Mouse (Mus musculus) adrenal gland, adult 8-10 months (tissue): Measurements from ENCODE around the gene Saxo1. TPM values are rescaled to one million over a fixed set of nuclear protein-coding genes. Genes with fewer than 3 reads are reported as not detected.
A peak's percentile ranks its signal among the peaks of the same experiment; 100 is the strongest.

Source experiments
- DNase-seq: peaks from one replicate; pipeline ENCODE4 v3.0.0; 2022
- total RNA-seq, 4 experiments: library from RNA; stranded (reverse); gene quantifications; 2 replicates each; pipeline ENCODE4 v1.2.4; 2022

Saxo1 gene
- not detected for total RNA-seq

- no peak for DNase-seq
Measured at GRCm38 (mm10) chr4:86558228-86558627, at the start of gene Saxo1. Saxo1 (minus strand) TSS chr4:86558328.

DNA sequence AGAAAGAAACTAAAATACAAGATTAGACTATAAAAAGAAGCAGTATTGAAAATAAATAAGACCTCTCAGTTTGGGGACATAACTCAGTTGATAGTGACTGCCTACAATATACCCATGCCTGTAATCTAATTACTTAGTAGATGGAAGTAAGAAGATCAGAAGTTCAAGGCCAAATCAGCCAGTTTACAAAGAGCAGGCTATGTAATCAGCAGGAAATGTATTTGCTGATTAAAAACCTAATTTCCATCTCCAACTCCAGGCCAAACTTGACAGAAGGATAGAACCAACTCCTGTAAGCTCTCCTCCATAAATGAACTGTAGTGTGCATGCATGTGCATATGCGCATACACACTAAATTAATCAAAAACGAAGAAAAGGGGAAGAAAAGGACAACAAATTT is 33.2 kb upstream of the Saxo1 start:
- no peak for DNase-seq

DNA sequence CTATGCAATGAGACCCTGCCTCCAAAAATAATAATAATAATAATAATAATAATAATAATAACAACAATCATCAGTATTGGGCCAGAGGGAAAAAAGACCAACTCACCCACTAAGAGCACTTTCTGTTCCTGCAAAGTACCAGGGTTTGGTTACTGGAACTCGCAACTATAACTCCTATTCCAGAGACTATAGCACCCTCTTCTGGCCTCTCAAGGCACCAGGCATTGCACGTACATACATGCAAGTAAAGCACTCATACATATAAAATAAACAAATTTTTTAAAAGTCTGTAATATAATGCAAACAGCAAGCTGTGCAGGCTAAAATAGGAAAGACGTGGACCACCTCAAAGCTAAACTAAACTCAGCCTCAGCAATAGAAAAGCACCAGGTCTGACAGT is 30.1 kb upstream of the Saxo1 start:
- DNase-seq: no peak

- DNase-seq: no peak
Measured at GRCm38 (mm10) chr4:86580591-86580990, 22.5 kb upstream of the Saxo1 start.

DNA sequence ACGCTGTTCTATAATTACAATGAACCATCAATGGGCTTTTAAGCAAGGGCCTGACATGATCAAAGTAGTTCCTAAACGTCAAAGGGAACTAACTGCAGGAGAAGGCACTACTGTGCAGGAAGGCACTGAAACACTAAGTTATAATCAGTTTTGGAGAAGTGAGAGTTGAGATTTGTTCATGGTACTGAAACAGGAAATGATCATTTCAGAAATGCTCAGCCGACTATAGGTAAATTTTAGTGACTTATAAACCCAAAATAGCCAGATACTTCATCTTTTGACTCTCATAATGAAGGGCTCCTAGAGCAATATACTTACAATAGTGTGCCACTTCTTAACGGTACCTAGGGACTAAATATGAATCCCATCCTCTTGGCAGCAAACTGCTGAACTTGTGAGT is 21.9 kb upstream of the Saxo1 start:
- no peak for DNase-seq

GRCm38 (mm10) chr4:86576630-86577225 is 18.6 kb upstream of the Saxo1 start:
- DNase-seq: no peak

GRCm38 (mm10) chr4:86576120-86576541 is 18.0 kb upstream of the Saxo1 start:
- DNase-seq: no peak

DNA sequence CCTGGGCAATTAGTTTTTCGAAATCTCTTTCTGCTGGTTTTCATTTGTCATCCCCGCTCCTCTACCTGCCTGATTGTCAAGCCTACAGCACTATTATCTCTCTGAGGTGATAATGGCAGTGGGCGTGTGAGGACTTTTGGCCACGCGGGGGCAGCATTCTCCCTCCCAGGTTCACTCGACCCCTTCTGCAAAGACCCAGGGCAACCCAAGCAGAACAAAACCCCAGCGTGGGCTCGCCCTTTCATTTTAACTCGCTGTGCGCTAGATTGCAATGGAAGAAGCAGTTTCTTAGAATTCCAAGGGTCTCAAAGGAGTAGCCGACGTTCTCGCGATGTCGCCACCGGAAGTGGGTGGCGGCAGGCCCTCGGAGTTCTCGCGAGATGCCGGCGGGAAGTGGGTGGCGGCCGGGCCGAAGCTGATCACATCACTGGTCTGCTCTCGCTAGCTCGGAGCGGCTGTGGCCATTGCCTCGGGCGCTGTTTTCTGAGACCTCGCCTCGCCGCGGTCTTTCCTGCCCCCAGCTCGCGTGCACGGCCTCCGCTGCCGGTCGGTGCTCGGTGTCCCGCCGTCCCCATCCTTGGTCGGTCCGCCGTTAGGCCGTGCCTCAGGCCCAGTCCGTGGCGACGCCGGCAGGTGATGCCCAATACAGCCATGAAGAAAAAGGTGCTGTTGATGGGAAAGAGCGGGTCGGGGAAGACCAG is 17.3 kb upstream of the Saxo1 start, which contains the start of gene Rraga:
Gene Rraga (plus strand): TSS at position 386 of the 701 bp plus-strand sequence.
- peak; percentile 92 for DNase-seq

DNA sequence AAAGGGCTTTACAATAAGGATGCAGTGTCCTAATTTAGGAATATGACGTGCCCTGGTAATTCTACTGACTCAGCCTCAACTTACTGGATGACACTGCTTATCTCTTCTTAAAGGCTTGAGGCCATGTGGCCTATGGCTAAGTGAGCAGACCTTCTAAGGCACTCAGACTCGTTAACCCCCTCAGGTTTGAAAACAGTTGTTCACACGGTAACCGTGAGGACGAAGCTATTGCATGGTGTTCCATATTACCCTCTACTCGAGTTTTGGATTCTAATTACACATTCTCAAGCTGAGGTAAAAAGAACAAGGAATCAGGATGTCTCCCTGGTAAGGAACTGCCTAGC is 16.8 kb upstream of the Saxo1 start:
- DNase-seq: no peak

- DNase-seq: no peak
Measured at GRCm38 (mm10) chr4:86561061-86561460, 2.9 kb upstream of the Saxo1 start.

DNA sequence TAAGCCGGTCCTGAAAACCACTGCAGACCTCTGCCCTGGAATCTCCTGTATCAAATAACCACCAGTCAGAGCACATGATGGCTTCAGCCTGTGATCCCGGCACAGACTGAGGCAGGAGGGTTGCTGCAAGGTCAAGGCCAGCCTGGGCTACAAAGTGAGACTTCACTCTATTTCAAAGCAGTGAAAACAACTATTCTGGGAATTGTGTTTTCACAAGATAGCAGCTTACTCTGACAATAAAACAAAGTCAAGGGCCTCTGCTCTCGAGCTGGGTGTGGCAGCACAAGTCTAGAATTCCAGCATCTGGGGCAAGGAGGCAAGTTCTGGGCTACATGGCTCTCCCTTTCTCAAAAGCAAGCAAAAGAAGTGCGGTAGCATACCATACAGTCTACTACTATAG is 878 bp upstream of the Saxo1 start:
- DNase-seq: no peak

DNA sequence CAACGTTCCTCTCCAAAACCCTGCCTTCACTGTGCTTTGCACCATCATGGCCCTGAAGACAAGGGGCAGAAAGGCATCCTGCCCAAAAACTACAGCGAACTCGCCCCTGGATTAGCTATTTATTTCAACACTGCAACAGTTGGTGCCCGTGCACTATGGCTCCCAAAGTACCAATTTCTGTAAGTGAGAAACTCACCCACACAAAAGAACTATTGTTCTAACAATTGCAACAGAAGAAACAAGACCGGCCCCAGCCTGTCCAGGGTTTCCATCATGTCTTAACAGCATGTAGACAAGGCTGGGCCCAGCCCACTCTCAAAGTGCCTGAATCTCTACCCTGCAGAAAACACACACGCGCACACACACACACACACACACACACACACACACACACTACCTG is 757 bp downstream of the Saxo1 start:
- DNase-seq: no peak

DNA sequence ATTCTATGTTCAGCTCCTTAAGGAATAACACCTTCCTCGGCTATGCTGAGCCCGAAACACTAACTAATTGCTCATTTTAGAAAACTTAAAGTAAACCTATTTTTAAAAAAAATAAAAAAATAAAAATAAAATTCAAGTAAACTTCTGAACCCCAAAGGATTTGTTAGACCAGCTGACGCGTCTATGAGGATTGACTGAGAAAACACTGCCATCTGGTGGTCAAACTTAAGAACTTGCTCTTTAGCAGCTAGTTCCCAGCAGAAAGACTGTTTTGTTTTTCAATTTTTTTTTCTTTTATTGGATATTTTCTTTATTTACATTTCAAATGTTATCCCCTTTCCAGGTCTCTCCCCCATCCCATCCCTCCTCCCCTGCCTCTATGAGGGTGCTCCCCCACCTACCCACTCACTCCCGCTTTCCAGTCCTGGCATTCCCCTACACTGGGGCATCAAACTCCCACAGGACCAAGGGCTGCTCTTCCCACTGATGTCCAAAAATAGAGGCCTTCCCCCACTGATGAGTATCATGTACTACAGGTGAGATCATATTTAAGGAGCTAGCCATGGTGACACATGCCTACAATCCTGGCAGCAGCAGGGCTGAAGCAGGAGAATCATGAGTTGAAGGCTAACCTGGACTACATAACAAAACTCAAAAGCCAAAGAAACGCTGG is 3.0 kb downstream of the Saxo1 start:
- DNase-seq: no peak

- no peak for DNase-seq
Measured at GRCm38 (mm10) chr4:86548332-86548731, 9.8 kb downstream of the Saxo1 start.

DNA sequence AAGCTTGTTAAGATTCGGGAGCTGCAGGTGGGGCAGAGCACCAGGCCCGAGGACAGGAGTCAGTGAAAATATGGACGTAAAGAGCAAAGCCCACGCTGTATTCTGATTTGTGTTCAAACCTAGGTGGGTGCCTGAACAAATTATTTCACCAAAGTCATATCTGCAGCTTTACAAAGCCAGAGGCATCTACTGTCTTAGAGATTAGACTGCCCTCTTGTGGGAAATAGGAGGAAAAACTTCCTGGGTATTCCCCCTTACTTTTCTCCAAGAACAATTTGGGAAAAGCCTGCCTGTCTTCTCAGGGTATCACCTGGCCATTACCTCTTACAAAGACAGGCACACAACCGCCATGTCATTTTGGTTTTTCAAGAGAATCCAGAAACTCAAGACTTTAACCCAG is 12.5 kb downstream of the Saxo1 start:
- no peak for DNase-seq

DNA sequence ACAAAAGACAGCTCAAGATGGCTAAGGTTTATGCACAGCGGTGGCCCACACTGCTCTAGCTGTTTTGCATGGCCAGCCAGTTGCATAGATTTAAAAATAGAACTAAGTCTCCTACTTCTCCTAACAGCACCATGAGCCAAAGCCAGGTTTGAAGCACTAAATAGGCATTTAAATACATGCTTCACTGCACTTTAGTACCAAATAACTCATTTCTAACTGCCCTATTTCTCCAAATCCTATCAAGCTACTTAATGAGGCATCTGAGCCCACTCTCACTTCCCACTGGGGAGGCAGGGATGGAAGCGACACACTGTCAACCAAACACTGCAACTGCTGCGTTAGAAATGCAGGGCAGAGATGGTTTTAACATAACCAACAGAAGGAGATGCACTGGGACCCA is 14.1 kb downstream of the Saxo1 start:
- DNase-seq: no peak

DNA sequence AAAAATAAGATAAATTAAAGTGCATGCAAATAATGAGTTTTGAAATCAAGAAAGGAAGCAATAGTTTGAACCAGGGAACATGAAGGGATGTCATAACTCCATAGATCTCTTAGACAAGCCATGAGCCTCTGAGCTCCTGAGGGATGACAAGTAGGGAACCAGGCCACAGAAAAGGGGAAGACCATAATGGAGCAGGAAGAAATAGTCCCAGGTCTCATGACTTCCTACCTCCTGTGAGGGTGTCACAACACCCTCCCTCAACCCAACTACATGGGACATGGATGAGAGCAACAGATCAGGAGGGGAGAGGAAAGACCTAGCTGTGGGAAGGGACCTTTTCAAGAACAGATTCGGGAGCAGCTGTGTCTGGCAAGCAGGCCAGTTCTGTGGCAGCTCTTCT is 16.6 kb downstream of the Saxo1 start:
- no peak for DNase-seq

- no peak for DNase-seq
Measured at GRCm38 (mm10) chr4:86538936-86539335, 19.2 kb downstream of the Saxo1 start.

- no peak for DNase-seq
Measured at GRCm38 (mm10) chr4:86537972-86538371, 20.2 kb downstream of the Saxo1 start.

- no peak for DNase-seq
Measured at GRCm38 (mm10) chr4:86534091-86534481, 24.0 kb downstream of the Saxo1 start.

GRCm38 (mm10) chr4:86533406-86534090 is 24.6 kb downstream of the Saxo1 start:
- no peak for DNase-seq

- no peak for DNase-seq
Measured at GRCm38 (mm10) chr4:86529161-86529560, 29.0 kb downstream of the Saxo1 start.
